Mouse (Mus musculus): ENCODE measurements around the gene Sla2. TPM values are rescaled to one million over a fixed set of nuclear protein-coding genes. Genes with fewer than 3 reads are reported as not detected.
"Not testable (repeated sequence)": the region's sequence is repeated elsewhere in the genome, so short reads cannot be mapped to it uniquely, and the experiment has no call there.

Gene Sla2
- total and polyA plus RNA-seq, 3 experiments = 0.62 to 0.98 (median 0.83) TPM

GRCm38 (mm10) chr2:156918562-156918961, 31.6 kb upstream of the Sla2 start:
- DNase-seq (ENCODE audit: low spot score) (no peak), ATAC-seq (ENCODE audit: extremely low read depth, insufficient number of reproducible peaks, low FRiP score, poor library complexity, severe bottlenecking) (no peak)
- Histone ChIP-seq H3K4me3 (ENCODE audit: low read depth, low read length) (no peak overlapping the region), H3K9me3 (replicated peaks) (no peaks in the 10 kb centered on the region; the same call in 1 of the 2 replicates), H3K27me3 (ENCODE audit: insufficient read depth, low read length) (no peaks in the 10 kb centered on the region), H3K4me1 (ENCODE audit: insufficient read depth, low read depth, low read length) (peaks cover 31% of the 10 kb centered on the region), H3K36me3 (replicated peaks) (no peaks in the 10 kb centered on the region)
- no peak for TF ChIP-seq TAL1 (conservative IDR thresholded peaks at IDR 0.05; ENCODE audit: low read depth, low read length)
- no peak for TF ChIP-seq CTCF (IDR thresholded peaks at IDR 0.05; ENCODE audit: low read depth, low read length)
- no peak for TF ChIP-seq GATA2 (IDR thresholded peaks at IDR 0.05; ENCODE audit: borderline replicate concordance, low read depth, low read length)
- no peak for TF ChIP-seq GATA1 (IDR thresholded peaks at IDR 0.05; ENCODE audit: borderline replicate concordance, low read length)
- TF ChIP-seq POLR2AphosphoS5 (IDR thresholded peaks at IDR 0.05; ENCODE audit: insufficient replicate concordance, low read depth, low read length) = no peak

- H3K4me3 ChIP-seq (ENCODE audit: low read depth, low read length) = no peak overlapping the region
- TF ChIP-seq GATA2 (IDR thresholded peaks at IDR 0.05; ENCODE audit: borderline replicate concordance, low read depth, low read length) (no peak), POLR2AphosphoS5 (IDR thresholded peaks at IDR 0.05; ENCODE audit: insufficient replicate concordance, low read depth, low read length) (no peak), GATA1 (IDR thresholded peaks at IDR 0.05; ENCODE audit: borderline replicate concordance, low read length) (no peak)
- DNase-seq (ENCODE audit: low spot score) (no peak), ATAC-seq (ENCODE audit: extremely low read depth, insufficient number of reproducible peaks, low FRiP score, poor library complexity, severe bottlenecking) (no peak)
- H3K4me1 ChIP-seq (ENCODE audit: insufficient read depth, low read depth, low read length) = peaks cover 35% of the 10 kb centered on the region
- H3K36me3 ChIP-seq (replicated peaks) = no peaks in the 10 kb centered on the region
- H3K9me3 ChIP-seq (replicated peaks) = no peaks in the 10 kb centered on the region; the same call in 1 of the 2 replicates
- H3K27me3 ChIP-seq (ENCODE audit: insufficient read depth, low read length) = no peaks in the 10 kb centered on the region
Measured at GRCm38 (mm10) chr2:156916419-156917125, 29.6 kb upstream of the Sla2 start.

DNA sequence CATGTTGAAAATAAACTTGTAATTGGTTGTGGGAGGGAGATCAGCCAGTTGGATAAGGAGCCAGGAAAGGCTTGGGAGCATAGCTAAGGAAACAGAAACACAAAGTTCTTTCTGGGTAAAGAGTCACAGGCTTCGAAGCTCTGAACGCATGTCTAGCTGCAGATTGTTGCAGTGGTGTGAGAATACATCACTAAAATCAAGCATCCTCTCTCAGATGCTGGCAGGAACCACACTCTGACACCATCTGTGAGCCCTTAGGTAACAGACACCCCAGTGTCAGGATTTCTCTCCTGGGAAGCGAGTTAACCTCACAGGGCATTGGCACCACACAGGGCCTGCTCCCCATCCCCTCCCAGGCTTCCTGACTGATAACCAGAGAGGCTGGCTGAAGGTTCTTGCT, 28.6 kb upstream of the Sla2 start:
- no peaks in the 10 kb centered on the region; the same call in 1 of the 2 replicates for H3K9me3 ChIP-seq (replicated peaks)
- H3K4me1 ChIP-seq (ENCODE audit: insufficient read depth, low read depth, low read length) = peaks cover 40% of the 10 kb centered on the region
- DNase-seq (ENCODE audit: low spot score) (peak; percentile 2), ATAC-seq (ENCODE audit: extremely low read depth, insufficient number of reproducible peaks, low FRiP score, poor library complexity, severe bottlenecking) (no peak)
- H3K36me3 ChIP-seq (replicated peaks) = no peaks in the 10 kb centered on the region
- no peaks in the 10 kb centered on the region for H3K27me3 ChIP-seq (ENCODE audit: insufficient read depth, low read length)
- no peak overlapping the region for H3K4me3 ChIP-seq (ENCODE audit: low read depth, low read length)
- TF ChIP-seq CTCF (IDR thresholded peaks at IDR 0.05; ENCODE audit: low read depth, low read length) (no peak), GATA1 (IDR thresholded peaks at IDR 0.05; ENCODE audit: borderline replicate concordance, low read length) (no peak), TAL1 (conservative IDR thresholded peaks at IDR 0.05; ENCODE audit: low read depth, low read length) (no peak), GATA2 (IDR thresholded peaks at IDR 0.05; ENCODE audit: borderline replicate concordance, low read depth, low read length) (no peak), POLR2AphosphoS5 (IDR thresholded peaks at IDR 0.05; ENCODE audit: insufficient replicate concordance, low read depth, low read length) (no peak)

DNA sequence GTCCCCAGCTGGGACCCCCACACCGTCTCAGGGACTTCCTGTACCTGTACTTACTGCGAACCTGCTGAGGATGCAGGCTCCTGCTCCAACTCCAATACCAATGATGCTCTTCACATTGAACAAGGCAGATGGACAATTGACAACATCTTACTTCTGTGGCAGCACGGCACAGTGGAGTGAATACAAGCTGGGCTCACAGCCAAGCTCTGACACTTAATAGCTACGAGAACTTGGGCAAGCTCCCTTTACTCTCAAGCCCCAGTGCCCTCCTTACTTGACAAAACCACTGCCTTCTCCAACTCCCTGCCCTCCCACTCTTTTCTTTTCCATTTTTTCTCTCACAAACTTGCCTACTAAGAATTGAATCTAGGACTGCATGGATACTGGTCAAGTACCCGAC, 26.2 kb upstream of the Sla2 start:
- ATAC-seq (ENCODE audit: extremely low read depth, insufficient number of reproducible peaks, low FRiP score, poor library complexity, severe bottlenecking) = no peak
- Histone ChIP-seq H3K9me3 (replicated peaks) (no peaks in the 10 kb centered on the region; the same call in 1 of the 2 replicates), H3K27me3 (ENCODE audit: insufficient read depth, low read length) (no peaks in the 10 kb centered on the region), H3K4me1 (ENCODE audit: insufficient read depth, low read depth, low read length) (peaks cover 42% of the 10 kb centered on the region), H3K4me3 (ENCODE audit: low read depth, low read length) (no peak overlapping the region), H3K36me3 (replicated peaks) (no peaks in the 10 kb centered on the region)
- TF ChIP-seq POLR2AphosphoS5 (IDR thresholded peaks at IDR 0.05; ENCODE audit: insufficient replicate concordance, low read depth, low read length) (no peak), GATA2 (IDR thresholded peaks at IDR 0.05; ENCODE audit: borderline replicate concordance, low read depth, low read length) (no peak), CTCF (IDR thresholded peaks at IDR 0.05; ENCODE audit: low read depth, low read length) (no peak), TAL1 (conservative IDR thresholded peaks at IDR 0.05; ENCODE audit: low read depth, low read length) (no peak), GATA1 (IDR thresholded peaks at IDR 0.05; ENCODE audit: borderline replicate concordance, low read length) (no peak)
- peak; percentile 1 for DNase-seq (ENCODE audit: low spot score)

DNA sequence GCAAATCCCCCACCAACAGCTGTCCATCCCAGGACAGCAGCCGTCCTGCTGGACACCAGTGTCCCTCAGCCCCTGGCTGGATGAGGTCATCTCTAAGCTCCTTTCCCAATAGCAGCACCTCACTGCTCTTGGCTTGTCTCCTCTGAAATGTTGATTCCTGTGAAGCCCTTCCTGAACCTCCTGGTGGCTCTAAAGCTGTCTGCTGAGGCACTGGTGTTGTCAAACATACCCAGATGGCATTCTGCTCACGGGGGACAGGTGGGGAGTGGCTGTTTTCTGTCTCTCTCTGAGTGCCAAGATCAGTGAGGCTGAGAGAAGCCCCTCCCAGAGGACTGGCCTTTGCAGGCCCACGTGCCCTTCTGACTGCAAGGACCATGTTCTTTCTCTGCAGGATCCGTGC, 18.9 kb upstream of the Sla2 start:
- not testable (repeated sequence) for ATAC-seq (ENCODE audit: extremely low read depth, insufficient number of reproducible peaks, low FRiP score, poor library complexity, severe bottlenecking); H3K36me3 ChIP-seq (replicated peaks); H3K27me3 ChIP-seq (ENCODE audit: insufficient read depth, low read length); H3K4me3 ChIP-seq (ENCODE audit: low read depth, low read length); DNase-seq (ENCODE audit: low spot score); H3K9me3 ChIP-seq (replicated peaks)
- H3K4me1 ChIP-seq (ENCODE audit: insufficient read depth, low read depth, low read length) = peaks cover 14% of the 10 kb centered on the region; the same call in 1 of the 2 replicates

- DNase-seq (ENCODE audit: low spot score) = peak; percentile 0
- TF ChIP-seq GATA1 (IDR thresholded peaks at IDR 0.05; ENCODE audit: borderline replicate concordance, low read length) (no peak), GATA2 (IDR thresholded peaks at IDR 0.05; ENCODE audit: borderline replicate concordance, low read depth, low read length) (no peak), TAL1 (conservative IDR thresholded peaks at IDR 0.05; ENCODE audit: low read depth, low read length) (no peak), CTCF (IDR thresholded peaks at IDR 0.05; ENCODE audit: low read depth, low read length) (no peak), POLR2AphosphoS5 (IDR thresholded peaks at IDR 0.05; ENCODE audit: insufficient replicate concordance, low read depth, low read length) (no peak)
- peaks cover 14% of the 10 kb centered on the region; the same call in 1 of the 2 replicates for H3K4me1 ChIP-seq (ENCODE audit: insufficient read depth, low read depth, low read length)
- H3K9me3 ChIP-seq (replicated peaks) = no peaks in the 10 kb centered on the region
- H3K36me3 ChIP-seq (replicated peaks) = no peaks in the 10 kb centered on the region
- no peaks in the 10 kb centered on the region for H3K27me3 ChIP-seq (ENCODE audit: insufficient read depth, low read length)
- H3K4me3 ChIP-seq (ENCODE audit: low read depth, low read length) = no peak overlapping the region
- no peak for ATAC-seq (ENCODE audit: extremely low read depth, insufficient number of reproducible peaks, low FRiP score, poor library complexity, severe bottlenecking)
Measured at GRCm38 (mm10) chr2:156904976-156905717, 18.2 kb upstream of the Sla2 start.
